Mouse (Mus musculus) urinary bladder, postnatal 14 days (tissue): ENCODE data around the gene Cyb5r3.

Source experiments
- DNase-seq: peaks from one replicate; pipeline ENCODE4 v3.0.0; 2021; ENCODE audit warnings: low spot score

Gene Cyb5r3

DNA sequence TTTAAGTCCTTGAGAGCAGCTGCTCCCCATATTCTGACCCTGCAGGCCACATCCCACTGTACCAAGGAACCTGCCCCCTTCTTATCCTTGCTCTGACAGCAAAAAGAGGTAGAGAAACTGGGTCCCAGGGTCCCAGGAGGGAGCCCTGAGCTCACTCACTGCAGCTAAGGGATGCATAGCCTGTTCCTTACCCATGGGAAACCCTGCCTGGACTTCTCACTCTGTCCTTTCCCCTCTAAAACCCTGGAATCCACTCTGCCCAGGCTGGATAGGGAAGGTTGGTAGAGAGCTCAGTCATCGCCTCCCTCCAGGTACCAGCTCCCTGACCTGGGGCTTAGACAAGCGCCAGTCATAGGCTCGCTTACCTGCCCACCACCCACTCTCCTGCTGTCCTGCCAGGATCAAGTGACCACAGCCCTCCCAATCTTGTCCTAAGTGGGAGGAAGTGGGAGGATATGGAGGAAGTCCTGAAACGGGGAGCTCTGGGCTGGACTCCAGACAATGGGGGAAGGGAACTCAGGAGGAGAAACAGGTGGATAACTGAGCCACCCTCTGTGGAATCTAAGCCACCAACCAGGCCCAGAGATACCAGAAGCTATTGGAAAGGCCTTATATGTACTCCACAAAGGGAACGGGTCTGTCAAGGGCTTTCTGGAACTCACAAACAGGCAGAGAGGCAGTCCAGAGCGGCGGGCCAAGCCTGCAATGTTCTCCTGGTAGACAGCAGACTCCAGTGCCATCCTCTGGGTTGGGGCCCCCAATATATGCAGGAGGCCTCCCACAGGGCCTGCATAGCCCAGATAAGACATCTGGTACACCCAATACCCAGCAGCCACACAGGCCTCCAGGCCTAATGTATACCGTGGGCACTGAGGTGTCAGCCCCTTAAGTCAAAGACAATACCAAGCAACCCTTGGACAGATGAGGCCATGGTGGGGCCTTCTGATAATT lies 2.3 kb downstream of the Cyb5r3 start:
- DNase-seq = no peak

DNA sequence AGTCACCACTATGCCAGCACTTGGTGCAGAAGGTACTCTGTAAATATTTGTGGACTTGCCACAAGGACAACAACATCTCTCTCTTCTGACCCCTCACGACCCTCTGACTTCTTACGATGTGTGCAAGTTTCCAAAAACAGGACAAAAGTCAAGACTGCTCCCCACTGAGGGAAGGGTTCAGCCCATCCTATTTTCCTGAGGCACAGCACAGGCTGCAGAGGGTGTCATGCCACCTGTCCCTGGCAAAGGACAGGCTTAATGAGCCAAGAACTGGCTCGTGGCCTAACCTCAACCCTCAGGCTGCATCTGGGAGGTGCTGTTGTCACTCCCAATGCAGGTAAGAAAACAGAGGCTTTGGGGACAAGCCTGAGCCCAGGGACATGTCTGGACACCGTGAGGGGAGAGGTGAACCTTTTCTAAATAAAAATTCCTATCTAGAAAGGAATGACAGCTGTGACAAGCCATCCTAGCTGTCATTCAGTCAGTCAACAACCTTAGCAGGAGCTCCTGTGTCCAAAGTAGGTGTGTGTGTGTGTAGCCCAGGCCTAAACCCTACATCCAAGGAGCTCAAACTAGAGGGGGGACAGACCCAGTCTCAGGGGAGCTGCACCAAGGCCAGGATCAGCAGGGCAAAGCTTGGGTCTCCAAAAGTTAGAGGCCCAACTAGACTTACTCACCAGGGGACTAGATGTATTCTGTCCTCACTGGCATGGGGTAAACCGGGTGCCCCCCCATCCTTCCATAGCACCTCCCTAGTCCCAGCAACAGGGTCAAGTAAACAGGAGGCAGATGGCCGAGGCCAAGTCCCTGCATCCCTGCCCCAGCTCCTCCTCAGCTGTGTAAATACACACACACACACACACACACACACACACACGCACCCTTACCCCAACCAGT lies 3.3 kb downstream of the Cyb5r3 start:
- no peak for DNase-seq

DNA sequence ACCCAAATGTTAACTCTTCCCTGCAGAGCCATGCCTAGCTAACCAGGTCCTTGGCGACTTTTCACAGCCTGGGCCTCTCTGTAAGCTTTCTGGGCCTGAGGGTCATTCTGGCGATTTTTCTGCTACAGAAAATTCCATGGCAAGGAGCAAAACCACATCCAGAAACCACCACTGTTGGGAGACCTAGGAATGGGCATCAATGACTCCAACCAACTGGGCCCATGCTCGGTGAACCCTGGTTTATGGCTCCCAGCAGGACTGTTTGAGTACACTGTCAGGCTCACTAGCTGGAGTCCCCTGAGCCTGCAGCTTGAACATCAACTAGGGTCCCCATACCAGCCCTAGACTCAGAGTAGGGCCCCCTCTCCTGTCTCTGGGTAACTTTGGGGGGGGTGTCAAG lies 4.1 kb downstream of the Cyb5r3 start:
- DNase-seq = no peak

DNA sequence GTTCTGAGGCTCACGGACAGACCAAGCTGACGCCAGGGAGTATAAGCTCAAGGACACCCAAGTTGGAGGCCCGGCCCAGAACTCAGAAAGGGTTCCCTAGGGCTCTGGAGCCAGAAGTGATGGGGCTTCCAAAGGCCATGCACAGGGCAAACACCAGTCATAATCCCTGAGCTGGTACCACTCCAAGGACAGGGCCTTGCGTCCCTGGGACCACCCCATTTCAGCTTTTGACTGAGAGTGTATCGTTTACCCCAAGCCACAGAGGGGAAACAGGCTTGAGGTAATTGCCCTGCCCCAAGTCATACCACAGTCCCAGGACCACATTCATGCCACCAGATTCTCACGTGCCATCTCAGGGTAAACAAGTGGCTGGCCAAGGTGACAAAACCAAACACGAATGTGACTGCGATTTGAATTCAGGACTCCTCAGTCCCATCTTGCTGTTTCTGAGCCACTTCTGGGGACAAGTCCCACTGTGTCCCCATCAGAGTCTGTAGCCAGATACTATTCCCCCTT lies 4.8 kb downstream of the Cyb5r3 start:
- DNase-seq = no peak

DNA sequence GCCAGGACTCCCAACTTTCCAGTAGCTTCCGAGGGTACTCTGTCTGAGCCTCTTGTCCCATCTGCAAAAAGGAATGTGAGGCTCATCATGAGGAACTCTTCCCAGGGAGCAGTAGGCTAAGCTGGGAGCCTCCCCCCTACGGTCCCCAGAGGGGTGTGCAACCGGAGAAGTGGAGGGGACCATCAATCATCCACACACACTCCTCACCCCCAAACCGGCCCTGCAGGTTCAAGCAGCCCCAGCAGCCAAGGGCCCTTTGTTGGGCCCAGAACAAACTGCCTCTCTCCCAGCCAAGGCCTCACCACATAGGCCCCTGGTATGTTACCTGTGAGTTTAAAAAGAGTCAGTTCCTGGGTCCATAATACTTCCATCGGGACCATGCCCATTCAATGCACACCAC lies 5.3 kb downstream of the Cyb5r3 start:
- DNase-seq = peak; percentile 84

DNA sequence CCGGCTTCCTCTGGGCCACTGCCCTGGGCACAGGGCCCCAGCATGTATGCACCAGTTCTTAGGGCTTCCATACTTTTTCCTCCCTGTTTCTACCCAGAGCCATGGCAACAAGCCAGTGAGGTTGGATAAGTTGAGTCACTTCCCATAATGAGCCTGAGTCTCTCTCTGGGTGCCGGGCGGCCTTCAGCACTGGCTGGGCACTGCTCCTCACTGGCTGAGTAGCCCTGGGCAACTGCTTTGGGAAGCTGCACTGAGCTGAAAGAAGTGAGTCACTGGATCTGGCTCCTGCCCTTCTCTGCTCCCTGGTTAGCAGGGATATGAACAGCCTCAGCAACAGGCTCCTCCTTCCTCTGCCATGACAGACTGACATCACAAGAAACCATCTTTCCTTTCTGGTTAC lies 5.8 kb downstream of the Cyb5r3 start:
- peak; percentile 73 for DNase-seq

DNA sequence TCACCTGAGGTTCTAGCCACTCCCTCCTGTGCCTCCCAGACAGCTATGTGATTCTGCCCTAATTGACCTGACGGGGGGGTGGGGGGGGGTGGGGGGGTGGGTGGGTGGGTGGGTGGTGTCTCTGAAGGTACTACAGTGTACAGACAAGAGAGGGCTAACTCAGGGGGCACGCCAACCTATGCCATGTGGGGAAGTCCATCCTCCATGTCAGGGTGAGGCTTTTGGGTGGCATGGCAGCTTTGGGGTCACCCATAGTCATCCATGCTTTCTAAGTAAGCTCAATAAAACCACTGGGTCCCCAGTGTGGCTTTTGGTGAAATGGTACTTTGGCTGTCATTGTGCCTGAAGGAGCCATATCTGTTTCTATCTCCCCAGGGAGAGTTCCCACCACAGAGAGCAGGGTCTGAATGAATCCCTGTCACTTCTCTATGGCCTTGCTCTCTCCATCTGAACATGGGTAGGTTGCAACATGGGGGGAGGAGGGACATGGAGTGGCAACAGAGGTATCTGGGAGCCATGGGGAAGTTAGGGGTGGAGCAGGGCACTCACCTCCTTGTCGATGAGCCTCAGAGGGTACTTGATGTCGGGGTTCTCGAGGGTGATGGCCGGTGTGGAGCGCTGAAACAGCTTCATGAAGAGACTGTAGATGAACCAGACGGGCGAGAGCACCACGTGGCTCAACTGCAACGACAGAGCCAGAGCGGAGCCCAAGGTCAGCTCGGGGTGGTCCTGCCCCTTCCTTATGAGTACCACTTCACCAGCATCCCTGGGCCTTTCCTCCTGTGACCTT lies 6.7 kb downstream of the Cyb5r3 start:
- no peak for DNase-seq

DNA sequence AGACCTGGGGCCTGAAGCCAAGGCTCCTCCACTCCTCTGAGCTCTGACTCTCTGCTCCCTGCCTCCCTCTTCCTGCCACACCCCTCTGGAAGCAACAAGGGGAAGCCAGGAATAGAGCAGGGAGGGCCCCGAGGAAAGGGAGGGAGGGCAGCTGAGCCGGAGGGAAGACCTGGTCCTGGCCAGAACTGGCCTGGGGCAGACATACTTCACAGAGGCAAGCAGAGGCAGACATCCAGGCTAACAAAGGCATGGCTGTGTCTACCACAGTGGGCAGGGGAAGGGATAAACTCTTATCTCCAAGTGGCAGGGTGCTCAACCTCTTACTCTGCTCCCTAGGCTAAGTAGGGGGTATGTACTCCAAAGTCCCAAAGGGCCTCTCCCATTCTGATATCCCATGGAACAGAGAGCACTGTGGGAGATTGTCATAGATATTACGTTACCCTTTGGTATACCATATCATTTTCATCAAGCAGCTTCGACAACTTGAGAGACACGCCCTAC lies 7.4 kb downstream of the Cyb5r3 start:
- peak; percentile 62 for DNase-seq

DNA sequence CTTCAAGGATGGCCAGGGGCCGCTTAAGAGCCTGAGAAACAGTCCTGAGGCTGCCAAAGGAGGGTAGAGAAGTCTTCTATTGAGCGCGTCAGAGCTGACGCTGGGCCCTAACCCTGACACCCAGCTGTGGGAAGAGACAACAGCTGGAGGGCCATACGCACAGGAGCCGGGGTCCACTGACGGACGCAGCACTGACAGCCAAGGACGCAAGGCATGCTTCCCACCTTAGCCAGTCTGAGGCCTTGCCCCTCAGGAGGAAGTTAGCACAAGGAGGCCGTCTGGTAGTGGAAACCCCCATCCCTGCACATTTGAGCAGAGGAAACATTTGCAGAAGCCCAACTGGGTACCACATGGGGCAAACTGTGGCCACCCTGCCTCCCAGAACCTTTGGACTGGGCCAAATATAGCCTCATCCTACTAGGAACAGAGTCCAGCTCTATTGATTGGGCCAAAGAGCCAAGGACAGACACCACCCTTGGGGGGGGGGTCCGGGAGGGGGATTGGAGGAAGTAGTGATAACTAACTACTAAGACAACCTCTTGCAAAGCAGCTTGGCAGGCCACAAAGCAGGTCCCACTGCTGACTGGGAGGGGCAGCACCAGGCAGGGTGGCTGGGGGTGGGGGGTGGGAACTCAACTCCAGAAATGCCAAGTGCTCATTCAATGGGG lies 9.4 kb downstream of the Cyb5r3 start:
- no peak for DNase-seq

DNA sequence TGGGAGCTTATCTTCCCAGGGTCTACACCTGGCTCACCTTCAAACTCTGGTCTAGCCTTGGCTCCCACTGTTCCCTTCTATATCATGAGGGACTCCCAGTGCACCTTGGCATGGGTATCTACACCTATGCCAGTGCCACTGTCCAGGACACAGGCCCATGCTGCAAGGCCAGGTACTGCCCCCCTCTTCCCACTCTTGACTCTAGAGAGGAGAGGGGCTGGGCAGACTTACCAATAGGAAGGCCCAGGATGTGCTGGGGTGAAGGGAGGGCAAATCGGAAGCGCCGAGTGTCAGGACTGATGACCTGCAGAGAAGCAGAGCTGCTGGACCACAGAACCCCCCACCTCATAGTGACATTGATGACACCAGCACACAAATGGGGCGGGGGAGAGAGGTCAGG lies 10.4 kb downstream of the Cyb5r3 start:
- DNase-seq = no peak

DNA sequence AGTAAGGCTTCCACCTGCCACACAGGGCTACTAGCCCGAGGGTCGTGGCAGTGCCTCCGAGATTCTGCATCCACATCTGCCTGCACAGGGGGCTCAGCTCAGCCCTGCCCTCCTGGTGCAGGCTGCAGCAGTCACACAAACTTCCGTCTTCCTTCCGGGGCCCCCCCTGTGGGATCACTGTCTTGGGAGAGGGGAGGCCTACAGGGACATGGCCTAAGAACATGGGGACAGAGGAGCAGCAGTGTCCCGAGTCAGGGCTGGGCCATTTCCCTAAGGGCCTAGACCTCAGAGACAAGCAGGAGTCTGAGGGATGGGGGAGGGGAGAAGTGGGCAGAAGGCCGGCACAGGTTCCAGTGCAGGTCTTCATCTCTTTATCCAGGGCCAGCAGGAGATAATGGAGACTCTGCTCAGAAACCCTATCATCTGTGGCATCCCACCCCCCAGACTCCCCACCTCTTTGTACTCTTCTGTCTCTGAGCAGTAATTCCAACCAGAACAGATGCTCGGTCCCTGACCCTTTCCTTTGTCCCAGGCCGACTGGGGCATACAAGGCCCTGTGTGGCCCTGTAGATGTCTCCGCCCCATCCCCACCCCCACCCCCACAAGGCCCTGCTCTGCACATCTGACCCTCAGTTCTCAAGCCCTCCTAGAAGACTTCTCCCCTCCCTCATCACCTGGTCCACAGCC lies 11.2 kb downstream of the Cyb5r3 start:
- DNase-seq = no peak

DNA sequence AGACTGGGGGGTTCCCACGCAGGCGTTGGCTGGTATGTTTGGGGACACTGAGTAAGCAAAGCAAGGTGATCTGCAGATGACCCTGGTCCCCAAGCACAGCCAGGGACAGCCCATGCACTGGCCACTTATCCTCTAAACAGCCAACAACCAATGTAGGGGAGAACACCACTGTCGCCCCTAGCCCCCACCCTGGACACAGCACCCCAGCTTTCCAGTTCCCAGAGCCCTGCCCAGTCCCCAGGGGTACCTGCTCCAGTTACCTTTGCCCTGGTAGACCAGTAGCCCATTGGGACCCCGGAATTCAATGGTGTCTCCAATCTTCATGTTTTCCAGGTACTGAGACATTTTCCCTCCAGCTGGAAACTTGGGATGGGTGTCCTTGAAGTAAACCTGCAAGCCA lies 11.8 kb downstream of the Cyb5r3 start:
- DNase-seq = no peak

DNA sequence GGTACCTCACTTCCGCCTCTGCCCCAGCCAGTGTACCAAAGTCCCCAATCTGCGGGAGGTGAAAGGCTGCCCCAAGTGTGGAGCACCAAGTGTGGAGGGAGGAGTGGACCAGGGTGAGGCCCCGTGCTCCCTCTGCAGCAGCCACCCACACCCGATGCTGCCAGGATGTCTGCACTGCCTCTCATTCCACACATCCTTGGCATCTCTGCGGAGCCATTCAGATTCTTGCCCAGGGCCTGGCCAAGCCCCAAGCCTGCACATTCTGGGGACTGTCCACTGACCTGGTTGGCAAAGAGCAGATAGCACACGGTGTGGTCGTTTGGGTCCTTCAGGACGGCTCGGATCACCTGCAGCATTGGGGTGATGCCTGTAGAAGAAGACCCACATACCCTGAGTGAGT lies 12.6 kb downstream of the Cyb5r3 start:
- no peak for DNase-seq

DNA sequence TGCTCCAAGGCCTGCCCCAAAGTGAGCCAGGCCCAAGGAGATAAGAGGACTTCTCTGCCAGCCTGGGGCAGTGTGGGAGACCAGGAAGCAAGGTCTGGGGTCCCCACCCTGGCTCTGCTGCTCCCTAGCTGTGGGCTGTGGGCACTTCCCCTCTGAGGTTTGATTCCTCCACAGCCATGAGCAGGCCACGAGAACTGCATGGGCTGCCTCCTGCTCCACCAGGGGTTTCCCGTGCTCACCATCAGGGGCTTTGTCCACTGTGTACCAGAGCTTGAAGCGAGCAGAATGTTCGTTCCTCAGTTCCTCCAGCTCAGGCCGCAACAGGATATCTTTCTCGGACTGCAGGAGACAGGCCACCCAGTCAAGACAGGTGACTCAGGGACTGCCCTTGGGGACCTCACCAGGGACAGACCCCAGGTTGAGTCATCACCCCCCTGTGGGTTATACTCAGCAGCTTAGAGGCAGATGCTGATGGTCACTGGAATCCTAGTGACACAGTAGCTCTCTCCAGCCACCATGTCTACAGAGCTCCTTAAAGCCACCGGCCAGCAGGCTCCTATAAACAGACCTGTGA lies 13.7 kb downstream of the Cyb5r3 start:
- DNase-seq = no peak

DNA sequence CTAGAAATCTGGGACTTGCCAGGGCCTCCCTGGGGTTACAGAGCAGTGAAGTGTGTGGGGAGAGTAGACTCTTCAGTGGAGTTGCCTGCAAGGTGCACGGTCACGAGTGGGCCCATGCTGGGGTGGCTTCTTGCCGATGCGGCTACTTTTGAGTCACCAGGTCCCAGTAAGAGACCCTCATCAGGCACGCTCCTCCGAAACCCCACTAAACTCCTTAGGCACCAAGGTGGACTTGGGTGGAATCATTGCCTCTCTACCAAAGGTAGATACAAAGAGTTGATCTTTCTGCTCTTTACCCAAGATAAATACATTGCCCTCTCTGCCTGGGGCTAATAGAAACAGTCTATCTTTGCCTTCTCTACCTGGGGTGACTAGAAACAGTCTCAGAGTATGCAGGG lies 14.7 kb downstream of the Cyb5r3 start:
- no peak for DNase-seq

DNA sequence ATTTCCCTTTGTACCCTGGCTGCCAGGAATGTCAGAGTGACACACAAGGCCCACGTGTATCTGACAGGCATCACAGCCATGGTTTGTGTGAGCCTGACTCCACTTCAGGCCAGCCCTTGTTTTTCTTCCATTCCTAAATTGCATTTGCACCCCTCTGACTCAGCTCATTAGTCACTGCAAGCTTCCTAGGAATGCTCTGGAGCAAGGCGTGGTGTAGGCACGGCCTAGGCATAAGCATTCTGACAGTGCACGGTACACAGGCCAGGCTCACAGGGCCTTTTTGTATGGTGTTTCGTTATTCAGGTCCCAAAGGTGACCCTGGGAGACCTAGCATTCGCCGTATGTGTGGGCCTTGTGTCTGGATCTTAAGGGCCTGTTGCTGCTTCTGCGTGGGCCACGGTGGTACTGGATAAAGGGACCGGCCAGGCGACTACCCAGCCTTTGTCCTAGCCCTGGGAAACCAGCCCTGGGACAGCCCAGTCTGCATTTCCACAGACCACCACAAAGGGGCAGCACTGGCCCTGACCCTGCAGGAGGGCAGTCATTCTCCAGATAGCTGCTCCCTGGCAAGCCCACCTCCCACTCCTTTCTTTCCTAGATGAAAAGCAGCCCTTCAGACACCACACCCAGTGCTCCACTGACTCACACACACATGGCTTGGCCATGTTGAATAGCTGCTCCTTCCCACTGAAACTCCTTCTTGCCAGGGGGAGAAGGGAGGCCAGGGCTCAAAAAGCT lies 15.3 kb downstream of the Cyb5r3 start:
- peak; percentile 79 for DNase-seq

DNA sequence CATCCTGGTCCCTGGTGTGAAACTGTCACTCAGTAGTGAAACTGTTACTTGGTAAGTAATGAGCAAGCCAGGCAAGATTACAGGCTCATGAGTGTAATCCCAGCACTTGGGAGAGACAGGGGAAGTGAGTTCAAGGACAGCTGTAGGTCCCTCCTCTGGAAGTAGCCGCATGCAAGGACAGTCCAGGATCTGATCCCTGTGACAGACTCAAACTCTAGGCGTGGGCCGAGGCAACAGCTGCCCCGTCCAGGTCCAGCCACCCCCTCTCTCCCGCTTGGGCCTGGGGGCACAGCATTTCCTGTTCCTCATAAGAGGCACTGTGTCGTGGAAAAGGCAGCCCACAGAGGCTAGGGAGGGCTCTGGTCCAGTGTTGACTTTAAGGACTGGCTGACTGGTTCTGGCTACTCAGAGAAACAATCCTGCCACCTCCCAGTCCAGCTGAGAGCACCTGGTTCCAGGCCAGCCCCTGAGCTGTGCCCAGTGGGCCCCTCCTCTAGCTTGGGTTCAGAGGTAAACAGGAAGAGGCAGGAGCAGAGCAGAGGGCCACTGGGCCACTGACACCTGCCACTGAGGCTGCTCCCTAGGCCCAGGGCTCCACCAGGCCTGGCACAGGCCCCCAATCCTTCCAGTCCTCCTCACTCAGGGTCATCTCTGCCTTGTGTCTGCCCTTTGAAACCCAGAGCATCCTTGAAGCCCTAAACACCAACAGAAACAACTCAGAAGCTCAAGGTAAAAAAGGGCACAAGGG lies 16.5 kb downstream of the Cyb5r3 start:
- no peak for DNase-seq

DNA sequence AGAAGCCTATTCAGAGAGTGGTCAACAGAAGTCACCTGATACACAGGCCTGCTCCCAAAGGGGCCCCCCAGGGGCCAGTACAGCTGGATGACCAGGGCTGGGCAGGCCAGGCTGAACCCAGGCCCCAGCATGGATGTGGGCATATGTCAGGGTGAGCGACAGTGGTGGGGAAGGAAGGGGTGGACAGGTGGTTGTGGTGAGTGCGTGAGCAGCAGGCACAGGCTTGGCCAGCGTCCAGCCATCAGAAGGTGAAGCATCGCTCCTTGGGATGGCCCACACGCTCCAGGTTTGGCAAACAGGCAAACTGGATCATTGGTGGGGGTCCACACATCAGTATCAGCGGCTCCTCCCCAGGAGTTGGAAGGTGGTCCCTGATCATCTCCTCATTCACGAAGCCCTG lies 18.1 kb downstream of the Cyb5r3 start:
- DNase-seq = no peak

DNA sequence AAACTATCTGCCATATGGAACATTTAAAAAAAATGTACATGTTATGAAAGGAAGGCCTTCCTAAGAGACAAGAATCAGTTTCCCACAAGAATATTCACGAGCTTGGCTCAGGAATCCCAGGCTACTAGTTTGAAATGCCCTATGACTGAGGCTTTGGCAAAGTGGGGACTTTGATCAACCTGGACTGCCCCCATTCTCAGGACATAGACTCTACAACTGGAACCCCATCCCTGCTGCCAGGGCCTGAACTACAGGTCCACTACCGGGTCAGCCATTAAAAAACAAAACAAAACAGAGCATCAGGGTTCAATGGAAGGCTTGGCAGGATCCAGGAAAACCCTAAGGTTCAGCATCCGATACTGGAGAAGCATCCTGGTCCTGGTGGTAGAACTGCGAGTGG lies 21.7 kb downstream of the Cyb5r3 start:
- no peak for DNase-seq
